Mouse (Mus musculus) inflammation-experienced regulatory T-cells, adult 6 months (primary cell): ENCODE results near the gene Etv4. TPM values are rescaled to one million over a fixed set of nuclear protein-coding genes. Genes with fewer than 3 reads are reported as not detected.

Experiments
- ATAC-seq: one replicate; pipeline ENCODE4 v1.8.0; 2017
- polyA plus RNA-seq, 3 experiments: library from polyadenylated mRNA; unstranded; fragments of 100-300 nt; shearing (Covaris generic); gene quantifications; one replicate each; pipeline ENCODE4 v1.2.1; 2017

The Etv4 gene
- polyA plus RNA-seq, 3 experiments from 2014 or later, result 0.43 TPM; not detected in 2

- ATAC-seq, result no peak
These were observed 658 bp upstream of the Etv4 start for GRCm38 (mm10) chr11:101785852-101786205.

- peak; percentile 44 for ATAC-seq
These were observed 556 bp downstream of the Etv4 start for GRCm38 (mm10) chr11:101784488-101785142.

- no peak for ATAC-seq
These were observed 1.1 kb downstream of the Etv4 start for GRCm38 (mm10) chr11:101784072-101784471.

- ATAC-seq, result no peak
These were observed 1.6 kb downstream of the Etv4 start for GRCm38 (mm10) chr11:101783584-101783983.

- ATAC-seq, result no peak
These were observed 2.0 kb downstream of the Etv4 start for GRCm38 (mm10) chr11:101783135-101783534.

GRCm38 (mm10) chr11:101776846-101777245 is 8.3 kb downstream of the Etv4 start:
- ATAC-seq, result no peak

GRCm38 (mm10) chr11:101772449-101772848 is 12.7 kb downstream of the Etv4 start:
- ATAC-seq, result no peak

GRCm38 (mm10) chr11:101772027-101772426 is 13.1 kb downstream of the Etv4 start:
- ATAC-seq, result no peak

- no peak for ATAC-seq
These were observed 14.9 kb downstream of the Etv4 start for GRCm38 (mm10) chr11:101770266-101770665.

- ATAC-seq, result no peak
These were observed 16.4 kb downstream of the Etv4 start for GRCm38 (mm10) chr11:101768721-101769120.

- no peak for ATAC-seq
These were observed 17.8 kb downstream of the Etv4 start for GRCm38 (mm10) chr11:101767326-101767725.

GRCm38 (mm10) chr11:101764546-101764945 is 20.6 kb downstream of the Etv4 start:
- ATAC-seq, result no peak

- ATAC-seq, result no peak
These were observed 21.4 kb downstream of the Etv4 start for GRCm38 (mm10) chr11:101763723-101764122.

- ATAC-seq, result no peak
These were observed 25.6 kb downstream of the Etv4 start for GRCm38 (mm10) chr11:101759530-101759929.

- ATAC-seq, result no peak
These were observed 26.7 kb downstream of the Etv4 start for GRCm38 (mm10) chr11:101758431-101758830.

- ATAC-seq, result no peak
These were observed 27.8 kb downstream of the Etv4 start for GRCm38 (mm10) chr11:101757366-101757765.

GRCm38 (mm10) chr11:101756616-101757015 is 28.6 kb downstream of the Etv4 start:
- no peak for ATAC-seq

GRCm38 (mm10) chr11:101733596-101733995 is 51.6 kb downstream of the Etv4 start:
- ATAC-seq, result no peak

GRCm38 (mm10) chr11:101732518-101733440 is 52.4 kb downstream of the Etv4 start, which contains the start of gene Dhx8:
Gene Dhx8, plus strand, starts transcription at chr11:101732919.
- peak; percentile 95 for ATAC-seq

GRCm38 (mm10) chr11:101729308-101729707 is 55.9 kb downstream of the Etv4 start:
- ATAC-seq, result no peak

GRCm38 (mm10) chr11:101726765-101727164 is 58.4 kb downstream of the Etv4 start:
- no peak for ATAC-seq

- ATAC-seq, result no peak
These were observed 60.1 kb downstream of the Etv4 start for GRCm38 (mm10) chr11:101725043-101725442.

GRCm38 (mm10) chr11:101719986-101720520 is 65.1 kb downstream of the Etv4 start:
- ATAC-seq, result no peak
